Mouse (Mus musculus): ENCODE measurements around the gene Phka1.

Phka1 gene

DNA sequence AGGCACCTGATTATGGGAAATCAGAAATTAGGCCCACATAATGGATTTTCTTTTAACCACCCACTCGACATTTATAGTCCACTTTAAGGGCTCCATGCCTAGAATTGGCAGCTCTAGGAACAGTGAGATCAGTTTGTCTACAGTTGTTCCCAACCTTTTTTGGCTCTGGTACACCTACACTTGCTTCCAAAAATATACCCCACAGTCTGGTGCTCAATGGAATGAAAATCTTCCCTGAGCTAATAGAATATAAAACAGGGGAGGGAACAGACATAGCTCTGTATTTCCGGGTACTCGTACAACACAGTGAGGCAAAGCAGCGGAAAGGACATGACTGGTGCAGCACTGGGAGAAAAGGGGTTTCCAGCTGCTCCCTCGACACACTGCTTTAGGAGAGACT is 168.5 kb downstream of the Phka1 start:
- no peak for DNase-seq (ENCODE audit: low spot score in 2 of 2)

Data from spleen, postnatal 10 days (tissue).